Mouse (Mus musculus) cerebellum, adult 2 months (tissue): ENCODE measurements around the gene Sf1. TPM values are rescaled to one million over a fixed set of nuclear protein-coding genes. Genes with fewer than 3 reads are reported as not detected.
A peak's percentile ranks its signal among the peaks of the same experiment; 100 is the strongest.

Experiments
- DNase-seq, 2 experiments: peaks; one replicate each; pipeline ENCODE4 v3.0.0; 2021
- H3K27ac ChIP-seq: fragments of 200-500 bp; 2 replicates; pipeline ENCODE4 v1.5.1; 2012; ENCODE audit warnings: low read length, control low read depth, inconsistent platforms; ENCODE audit not compliant: insufficient read depth
- H3K27me3 ChIP-seq: fragments of 200-500 bp; 2 replicates; pipeline ENCODE4 v1.6.1; 2012; ENCODE audit warnings: inconsistent platforms, mild to moderate bottlenecking, low read length, moderate library complexity; ENCODE audit not compliant: control insufficient read depth, insufficient read depth
- H3K4me1 ChIP-seq: fragments of 200-500 bp; 2 replicates; pipeline ENCODE4 v1.6.1; 2011; ENCODE audit warnings: low read length; ENCODE audit not compliant: control insufficient read depth, insufficient read depth
- H3K4me3 ChIP-seq: fragments of 200-500 bp; replicated peaks from 2 replicates; pipeline ENCODE3; 2011; ENCODE audit warnings: mild to moderate bottlenecking, low read depth, low read length, control low read depth; ENCODE audit not compliant: insufficient read depth
- CTCF ChIP-seq: fragments of 200-500 bp; IDR thresholded peaks from 2 replicates; pipeline ENCODE4 v1.5.1; 2011; ENCODE audit warnings: low read depth, mild to moderate bottlenecking, control low read depth, low read length, moderate library complexity, borderline replicate concordance; ENCODE audit not compliant: insufficient read depth
- POLR2A ChIP-seq: fragments of 200-500 bp; IDR thresholded peaks from 2 replicates; pipeline ENCODE4 v1.6.1; 2011; ENCODE audit warnings: low read length, control low read depth, borderline replicate concordance; ENCODE audit not compliant: insufficient read depth
- WGBS: fragments of 180-500 bp; shearing (Covaris S2); methylation state at CpG from one replicate; pipeline ENCODE4 v1.1.7; 2018; 5-methylcytosine and 5-hydroxymethylcytosine counted together
- polyA plus RNA-seq: library from polyadenylated mRNA; depleted of rRNA; stranded (reverse); fragments of >200 nt; gene quantifications from 2 replicates; pipeline ENCODE4 v1.2.3, GENCODE M21; 2012

Gene Sf1
- polyA plus RNA-seq, 1 experiment: 175 TPM

- Histone ChIP-seq H3K4me3 (no peak overlapping the region), H3K27me3 (no peaks in the 10 kb centered on the region), H3K4me1 (peaks cover 16% of the 10 kb centered on the region), H3K27ac (no peak overlapping the region)
- DNase-seq: no peak
- 67% methylated on average over 12 of the region's 12 CpGs for whole genome bisulfite sequencing
- TF ChIP-seq POLR2A (no peak), CTCF (no peak)
Measured at GRCm38 (mm10) chr19:6416894-6417761, 53.6 kb downstream of the Sf1 start.

GRCm38 (mm10) chr19:6418233-6418879, 54.9 kb downstream of the Sf1 start, which contains the start of gene Nrxn2:
Nrxn2 (plus strand) TSS chr19:6418731.
- Histone ChIP-seq H3K27me3 (no peaks in the 10 kb centered on the region), H3K27ac (peak within 1 kb of the TSS; percentile 55), H3K4me3 (peak within 1 kb of the TSS; percentile 74), H3K4me1 (peaks cover 27% of the 10 kb centered on the region)
- under 1% methylated on average over 46 of the region's 46 CpGs for WGBS
- peak; percentile 97 for DNase-seq
- peak; percentile 98 for TF ChIP-seq POLR2A
- peak; percentile 88 for TF ChIP-seq CTCF

GRCm38 (mm10) chr19:6418984-6419692, 55.6 kb downstream of the Sf1 start:
- peak; percentile 47 for DNase-seq
- Histone ChIP-seq H3K4me3 (peak overlapping the region; percentile 74), H3K27me3 (no peaks in the 10 kb centered on the region), H3K27ac (peak overlapping the region; percentile 6), H3K4me1 (peaks cover 34% of the 10 kb centered on the region)
- TF ChIP-seq CTCF (no peak), POLR2A (no peak)
- 2% methylated on average over 18 of the region's 23 CpGs for WGBS

- H3K27me3 ChIP-seq: no peaks in the 10 kb centered on the region
- H3K4me1 ChIP-seq: peaks cover 40% of the 10 kb centered on the region
- TF ChIP-seq POLR2A (no peak), CTCF (no peak)
- DNase-seq: peak in 1 of 2 experiments; percentile 32
- WGBS: 7% methylated on average over 9 of the region's 9 CpGs
- H3K4me3 ChIP-seq: peak overlapping the region; percentile 74
- peak overlapping the region; percentile 6 for H3K27ac ChIP-seq
Measured at GRCm38 (mm10) chr19:6419805-6420310, 56.4 kb downstream of the Sf1 start.

- WGBS: 10% methylated on average over 19 of the region's 19 CpGs
- peak overlapping the region; percentile 74 for H3K4me3 ChIP-seq
- H3K4me1 ChIP-seq: peaks cover 46% of the 10 kb centered on the region
- no peak for TF ChIP-seq CTCF
- TF ChIP-seq POLR2A: no peak
- no peaks in the 10 kb centered on the region for H3K27me3 ChIP-seq
- peak; percentile 77 to 78 for DNase-seq
- peak overlapping the region; percentile 6 for H3K27ac ChIP-seq
Measured at GRCm38 (mm10) chr19:6420481-6421210, 57.2 kb downstream of the Sf1 start.

- H3K27ac ChIP-seq: peak overlapping the region; percentile 6
- H3K4me3 ChIP-seq: peak overlapping the region; percentile 74
- H3K27me3 ChIP-seq: no peaks in the 10 kb centered on the region
- no peak for TF ChIP-seq POLR2A
- no peak for TF ChIP-seq CTCF
- 4% methylated on average over 9 of the region's 9 CpGs for WGBS
- peaks cover 51% of the 10 kb centered on the region for H3K4me1 ChIP-seq
- DNase-seq: peak; percentile 52 to 60
Measured at GRCm38 (mm10) chr19:6421211-6421590, 57.7 kb downstream of the Sf1 start.

- 48% methylated on average over 7 of the region's 7 CpGs for WGBS
- TF ChIP-seq POLR2A: no peak
- no peak for TF ChIP-seq CTCF
- H3K4me1 ChIP-seq: peaks cover 56% of the 10 kb centered on the region
- H3K4me3 ChIP-seq: no peak overlapping the region
- DNase-seq: no peak
- H3K27ac ChIP-seq: no peak overlapping the region
- H3K27me3 ChIP-seq: no peaks in the 10 kb centered on the region
Measured at GRCm38 (mm10) chr19:6422014-6422413, 58.5 kb downstream of the Sf1 start.
